Mouse (Mus musculus) heart, embryonic 11.5 days (tissue): ENCODE measurements at regions not wholly inside any gene's neighbourhood (a gene's known extent, or its start where the extent isn't known, plus 50 kb on each side); places are given as distances from the start of the nearest gene placed in this dataset.
"Not testable (repeated sequence)": the region's sequence is repeated elsewhere in the genome, so short reads cannot be mapped to it uniquely, and the experiment has no call there.

Experiments used
- ATAC-seq: fragments of 200-750 bp; cut with Nextera tagmentation; replicated peaks from 2 replicates; pipeline ENCODE4 v1.8.0; 2017; ENCODE audit warnings: moderate library complexity; ENCODE audit not compliant: insufficient number of reproducible peaks, low FRiP score, low TSS enrichment
- H3K27ac ChIP-seq: fragments of 300-500 bp; sonication (generic); 2 replicates; pipeline ENCODE4 v1.5.1; 2014; ENCODE audit warnings: mild to moderate bottlenecking, low read depth, low read length
- H3K27me3 ChIP-seq: fragments of 300-500 bp; sonication (generic); 2 replicates; pipeline ENCODE4 v1.6.1; 2014; ENCODE audit warnings: mild to moderate bottlenecking, low read length, mixed read lengths; ENCODE audit not compliant: control insufficient read depth, insufficient read depth
- H3K36me3 ChIP-seq: fragments of 300-500 bp; sonication (generic); 2 replicates; pipeline ENCODE4 v1.6.1; 2014; ENCODE audit warnings: mild to moderate bottlenecking, low read length, moderate library complexity, mixed read lengths; ENCODE audit not compliant: control insufficient read depth, insufficient read depth
- H3K4me1 ChIP-seq: fragments of 300-500 bp; sonication (generic); 2 replicates; pipeline ENCODE4 v1.6.1; 2014; ENCODE audit warnings: low read length; ENCODE audit not compliant: control insufficient read depth, insufficient read depth
- H3K4me2 ChIP-seq: fragments of 300-500 bp; sonication (generic); 2 replicates; pipeline ENCODE4 v1.6.1; 2014; ENCODE audit warnings: mild to moderate bottlenecking, moderate library complexity
- H3K4me3 ChIP-seq: fragments of 300-500 bp; sonication (generic); 2 replicates; pipeline ENCODE4 v1.5.1; 2014; ENCODE audit warnings: low read depth, low read length
- H3K9ac ChIP-seq: fragments of 300-500 bp; sonication (generic); 2 replicates; pipeline ENCODE4 v1.6.1; 2014; ENCODE audit warnings: mild to moderate bottlenecking, low read depth, low read length, moderate library complexity
- H3K9me3 ChIP-seq: fragments of 300-500 bp; sonication (generic); replicated peaks from 2 replicates; pipeline ENCODE4 v1.6.1; 2016; ENCODE audit warnings: low read length; ENCODE audit not compliant: control insufficient read depth
- WGBS: fragments of 180-500 bp; shearing (Covaris S2); extraction: QIAGEN DNeasy Blood & Tissue Kit; methylation state at CpG from one replicate; pipeline ENCODE4 v1.1.7; 2014; ENCODE audit not compliant: insufficient replicate concordance; 5-methylcytosine and 5-hydroxymethylcytosine counted together

DNA sequence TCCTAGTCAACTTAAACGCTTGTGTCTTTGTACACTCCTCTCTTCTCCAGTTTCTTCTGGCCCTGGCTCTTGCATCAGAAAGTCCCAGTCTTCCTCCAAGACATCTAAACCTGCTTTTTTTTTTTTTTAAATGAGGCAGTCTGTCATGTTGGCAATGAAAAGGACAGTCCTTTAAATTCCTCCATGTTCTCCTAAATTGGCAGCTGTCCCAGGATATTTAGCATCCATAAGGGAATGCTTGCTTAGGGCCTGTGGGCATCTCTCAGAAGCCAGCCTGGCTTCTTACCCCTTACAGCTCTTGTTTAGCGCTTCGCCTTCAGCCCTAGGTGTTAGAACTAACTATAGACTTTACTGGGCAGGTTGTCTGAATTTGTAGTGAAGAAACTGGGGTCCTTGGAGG lies 311.2 kb downstream of the Eipr1 start:
- H3K9me3 ChIP-seq, result no peaks in the 10 kb centered on the region
- no peak overlapping the region for H3K9ac ChIP-seq
- no peaks in the 10 kb centered on the region for H3K4me1 ChIP-seq
- no peak for ATAC-seq
- no peak overlapping the region for H3K4me2 ChIP-seq
- 82% methylated on average over 3 of the region's 3 CpGs for WGBS
- no peak overlapping the region for H3K27ac ChIP-seq
- no peaks in the 10 kb centered on the region for H3K36me3 ChIP-seq
- H3K4me3 ChIP-seq, result no peak overlapping the region
- no peaks in the 10 kb centered on the region for H3K27me3 ChIP-seq

DNA sequence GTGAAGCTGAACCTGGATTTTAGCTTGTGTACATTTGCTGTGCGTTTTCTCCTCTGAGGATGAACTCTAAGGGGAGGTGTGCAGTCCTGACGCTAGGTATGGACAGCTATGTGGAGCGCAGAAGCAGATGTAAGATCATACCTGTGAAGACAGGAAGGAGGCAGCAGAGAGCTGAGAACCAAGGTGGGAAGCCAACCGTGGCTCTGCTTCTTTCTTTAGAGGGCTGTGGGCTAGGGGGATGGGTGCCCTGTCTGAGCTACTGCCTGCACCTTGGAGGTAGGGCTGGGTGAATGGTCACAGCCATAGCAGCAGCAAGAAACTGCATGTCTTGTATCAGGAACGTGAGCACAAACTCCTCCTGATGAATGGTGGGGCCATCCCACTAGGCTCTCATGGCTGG lies 316.6 kb downstream of the Eipr1 start:
- 38% methylated on average over 5 of the region's 5 CpGs for WGBS
- Histone ChIP-seq H3K36me3 (no peaks in the 10 kb centered on the region), H3K4me2 (no peak overlapping the region), H3K4me3 (no peak overlapping the region), H3K4me1 (no peaks in the 10 kb centered on the region), H3K9me3 (no peaks in the 10 kb centered on the region), H3K9ac (no peak overlapping the region), H3K27ac (no peak overlapping the region), H3K27me3 (no peaks in the 10 kb centered on the region)
- ATAC-seq, result no peak

DNA sequence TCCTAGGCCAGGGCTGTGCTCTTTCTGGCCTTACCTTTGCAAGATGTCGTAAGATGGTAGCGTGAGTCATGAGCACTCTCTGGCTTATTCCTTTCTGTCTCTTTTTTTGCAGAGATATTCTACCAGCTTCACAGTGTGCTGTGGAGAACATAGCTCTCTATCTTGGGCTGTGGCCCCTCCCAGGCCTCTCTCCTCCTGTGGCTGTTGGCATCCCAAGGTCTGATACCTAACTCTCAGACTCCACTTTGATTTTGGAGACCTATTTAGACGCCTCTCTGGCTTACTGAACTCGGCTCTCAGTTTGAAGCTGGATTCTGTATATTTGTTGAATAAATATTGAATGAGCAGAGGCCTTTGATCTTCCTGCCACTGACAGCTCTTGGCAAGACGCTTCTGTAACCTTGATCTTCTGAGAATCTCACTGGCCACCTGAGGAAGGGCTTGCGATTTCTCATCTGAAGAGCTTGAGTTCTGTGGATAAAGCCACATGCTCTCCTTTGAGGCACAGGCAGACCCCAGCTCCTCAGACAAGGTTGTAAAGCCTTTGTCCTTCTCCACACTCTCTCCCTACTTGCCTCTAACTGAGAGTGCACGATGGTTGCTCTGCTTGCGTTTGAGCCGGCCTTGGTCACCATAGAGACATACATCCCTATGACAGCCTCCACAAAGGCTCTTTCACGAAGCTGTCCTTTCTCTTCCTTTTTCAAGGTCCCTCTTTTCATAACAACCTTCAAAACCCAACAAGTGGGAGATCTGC lies 323.7 kb downstream of the Eipr1 start:
- Histone ChIP-seq H3K9ac (no peak overlapping the region), H3K4me2 (no peak overlapping the region), H3K36me3 (no peaks in the 10 kb centered on the region), H3K27ac (no peak overlapping the region), H3K4me3 (no peak overlapping the region), H3K27me3 (no peaks in the 10 kb centered on the region), H3K9me3 (no peaks in the 10 kb centered on the region), H3K4me1 (no peaks in the 10 kb centered on the region)
- no peak for ATAC-seq
- 77% methylated on average over 10 of the region's 10 CpGs for WGBS

DNA sequence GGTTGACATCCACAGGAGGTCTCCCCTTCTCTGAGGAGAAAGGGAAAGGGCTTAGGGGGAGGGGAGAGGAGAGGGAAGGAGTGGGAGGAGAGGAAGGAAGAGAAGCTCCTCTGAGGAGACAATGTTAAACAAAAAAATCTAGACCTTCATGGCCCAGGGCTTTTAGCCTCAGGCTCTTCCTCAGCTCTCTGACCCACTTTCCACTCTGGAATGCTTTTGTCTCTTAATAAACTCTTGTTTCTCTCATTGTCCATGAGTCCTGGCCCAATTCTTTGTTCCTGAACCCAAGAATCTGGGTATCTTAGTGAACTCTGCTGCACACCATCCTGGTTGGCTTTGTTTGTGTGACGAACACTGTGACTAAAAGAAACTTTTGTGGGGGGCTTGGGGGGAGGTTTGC lies 325.0 kb downstream of the Eipr1 start:
- Histone ChIP-seq H3K9ac (no peak overlapping the region), H3K27me3 (no peaks in the 10 kb centered on the region)
- WGBS, result 75% methylated on average over 1 of the region's 1 CpGs

DNA sequence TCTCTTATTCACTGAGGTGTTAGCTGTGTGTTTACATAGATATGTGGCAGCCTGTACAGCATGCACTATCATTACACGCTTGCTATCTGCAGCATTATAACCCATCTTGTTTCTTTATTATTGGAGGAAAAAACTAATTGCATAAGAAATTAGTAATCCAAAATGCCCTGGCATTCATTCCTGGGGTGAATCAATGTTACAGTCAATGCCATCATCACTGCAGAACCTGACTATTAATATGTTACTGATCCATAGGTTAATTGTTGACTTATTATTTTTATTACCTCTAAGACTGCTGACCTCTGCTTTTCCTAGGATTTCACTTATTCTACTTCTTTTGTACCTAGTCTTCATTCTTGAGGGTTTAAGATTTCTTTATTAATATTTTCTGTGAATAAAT lies 327.4 kb downstream of the Eipr1 start:
- H3K27ac ChIP-seq, result no peak overlapping the region
- no peaks in the 10 kb centered on the region for H3K9me3 ChIP-seq
- H3K9ac ChIP-seq, result no peak overlapping the region
- no peaks in the 10 kb centered on the region; the same call in 1 of the 2 replicates for H3K4me1 ChIP-seq
- no peak overlapping the region for H3K4me2 ChIP-seq
- H3K27me3 ChIP-seq, result no peaks in the 10 kb centered on the region
- ATAC-seq, result no peak
- H3K4me3 ChIP-seq, result no peak overlapping the region
- no peaks in the 10 kb centered on the region for H3K36me3 ChIP-seq
- 72% methylated on average over 1 of the region's 1 CpGs for WGBS

More for the DNA sequence above, 325.0 kb downstream of the Eipr1 start:
- Histone ChIP-seq H3K9me3 (no peaks in the 10 kb centered on the region), H3K27ac (no peak overlapping the region), H3K36me3 (no peaks in the 10 kb centered on the region), H3K4me1 (no peaks in the 10 kb centered on the region), H3K4me2 (no peak overlapping the region), H3K4me3 (no peak overlapping the region)
- no peak for ATAC-seq

DNA sequence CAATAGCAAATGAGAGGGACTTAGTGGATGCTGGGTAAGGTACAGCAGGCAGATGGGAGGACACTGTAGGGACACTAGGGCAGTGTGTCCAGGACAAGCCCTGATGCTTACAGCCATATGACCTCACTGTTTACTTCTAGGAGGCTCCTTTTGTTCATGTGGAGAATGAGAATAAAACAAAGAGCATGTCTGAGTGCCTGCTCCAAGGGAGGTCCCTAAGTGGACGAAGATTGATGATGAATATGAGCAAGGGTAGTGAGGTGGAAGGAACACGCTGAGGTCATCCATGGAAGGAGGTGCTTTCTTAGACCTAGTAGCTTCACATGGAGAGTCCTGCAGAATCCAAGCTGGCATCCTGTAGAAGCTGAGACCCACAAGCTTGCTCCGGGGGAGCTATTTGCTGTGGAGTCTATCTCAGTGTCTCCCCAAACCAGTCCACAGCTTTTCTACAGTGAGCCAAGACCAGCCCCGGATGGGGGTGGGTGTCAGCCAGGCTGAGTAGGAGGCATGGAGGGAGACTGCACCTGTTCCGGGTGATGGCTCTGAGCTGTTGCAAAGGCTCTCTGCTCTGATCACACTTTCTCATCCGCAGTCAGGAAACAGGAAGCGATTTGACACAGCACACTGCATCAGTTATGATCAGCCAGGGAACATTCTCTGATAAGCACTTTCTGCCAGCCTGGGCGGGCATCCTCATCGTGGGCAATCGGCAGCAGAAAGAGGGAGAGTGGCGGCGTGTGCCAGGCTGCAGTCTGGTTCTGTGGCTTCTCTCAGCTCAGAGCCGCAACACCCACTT lies 332.0 kb downstream of the Eipr1 start:
- H3K4me3 ChIP-seq, result no peak overlapping the region
- H3K9ac ChIP-seq, result no peak overlapping the region
- ATAC-seq, result no peak
- no peak overlapping the region for H3K4me2 ChIP-seq
- 58% methylated on average over 13 of the region's 13 CpGs for WGBS
- H3K9me3 ChIP-seq, result no peaks in the 10 kb centered on the region
- no peaks in the 10 kb centered on the region for H3K36me3 ChIP-seq
- H3K4me1 ChIP-seq, result no peaks in the 10 kb centered on the region; the same call in 1 of the 2 replicates
- no peak overlapping the region for H3K27ac ChIP-seq
- no peaks in the 10 kb centered on the region for H3K27me3 ChIP-seq

DNA sequence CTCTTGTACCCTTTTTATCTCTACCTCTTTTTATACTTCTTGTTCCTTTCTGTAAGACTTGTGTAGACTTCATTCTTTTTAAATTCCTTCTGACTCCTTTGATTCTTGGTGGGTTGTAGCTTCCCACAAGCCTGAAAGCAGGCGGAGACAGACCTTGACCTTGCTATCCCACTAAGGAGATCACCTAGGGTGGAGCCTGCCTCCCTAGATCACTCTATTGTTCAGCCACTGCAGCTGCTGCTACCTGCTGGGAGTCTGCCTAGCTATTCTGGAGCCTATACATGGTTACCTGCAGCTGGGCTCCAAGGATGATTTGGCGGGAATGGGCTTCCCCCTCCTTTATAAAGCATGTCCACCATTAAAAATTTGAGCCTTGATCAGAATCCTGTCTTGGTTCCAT lies 335.6 kb downstream of the Eipr1 start:
- not testable (repeated sequence) for H3K4me2 ChIP-seq, H3K9me3 ChIP-seq, H3K4me3 ChIP-seq, H3K27ac ChIP-seq, H3K4me1 ChIP-seq, H3K27me3 ChIP-seq, H3K9ac ChIP-seq, ATAC-seq, H3K36me3 ChIP-seq
- 66% methylated on average over 2 of the region's 2 CpGs for WGBS

DNA sequence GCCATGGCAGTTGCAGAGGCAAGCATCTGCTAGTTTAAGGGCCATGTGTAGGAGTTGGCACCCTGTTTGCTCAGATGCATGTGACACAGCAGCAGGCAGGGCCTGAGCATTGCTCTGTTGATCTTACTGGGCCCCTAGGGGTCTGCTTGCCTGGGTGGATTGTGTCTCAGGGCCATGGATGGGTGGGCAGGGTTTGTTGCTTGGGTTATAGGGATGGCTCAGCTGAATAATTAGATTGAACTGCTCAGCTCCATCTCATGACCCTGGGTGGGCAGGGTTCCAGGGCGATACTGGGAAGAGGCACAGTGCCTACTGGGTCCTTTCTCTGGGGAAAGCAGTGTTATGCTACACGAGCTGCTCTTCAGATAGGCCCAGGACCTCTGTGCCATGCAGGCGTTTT lies 338.0 kb downstream of the Eipr1 start:
- WGBS, result 50% methylated on average over 3 of the region's 3 CpGs
- no peak for ATAC-seq
- H3K27ac ChIP-seq, result no peak overlapping the region
- H3K9me3 ChIP-seq, result no peaks in the 10 kb centered on the region
- H3K9ac ChIP-seq, result no peak overlapping the region
- no peak overlapping the region for H3K4me3 ChIP-seq
- H3K27me3 ChIP-seq, result no peaks in the 10 kb centered on the region; the same call in 1 of the 2 replicates
- H3K4me1 ChIP-seq, result no peaks in the 10 kb centered on the region
- H3K36me3 ChIP-seq, result no peaks in the 10 kb centered on the region
- no peak overlapping the region for H3K4me2 ChIP-seq
